Mouse (Mus musculus): Measurements from ENCODE around the gene Prss2.
"Not testable (repeated sequence)": the region's sequence is repeated elsewhere in the genome, so short reads cannot be mapped to it uniquely, and the experiment has no call there.

Gene Prss2

GRCm38 (mm10) chr6:41521487-41521886 lies at the start of gene Prss2:
Gene Prss2 (plus strand): TSS chr6:41521787.
- in situ Hi-C loops (cut with MboI; ENCODE audit: low pct_unique_long_range_greater_than_20kb in 1 of 2, low sequenced_read_pairs in 2 of 2, unreplicated experiment in 1 of 2) = no loop called here

DNA sequence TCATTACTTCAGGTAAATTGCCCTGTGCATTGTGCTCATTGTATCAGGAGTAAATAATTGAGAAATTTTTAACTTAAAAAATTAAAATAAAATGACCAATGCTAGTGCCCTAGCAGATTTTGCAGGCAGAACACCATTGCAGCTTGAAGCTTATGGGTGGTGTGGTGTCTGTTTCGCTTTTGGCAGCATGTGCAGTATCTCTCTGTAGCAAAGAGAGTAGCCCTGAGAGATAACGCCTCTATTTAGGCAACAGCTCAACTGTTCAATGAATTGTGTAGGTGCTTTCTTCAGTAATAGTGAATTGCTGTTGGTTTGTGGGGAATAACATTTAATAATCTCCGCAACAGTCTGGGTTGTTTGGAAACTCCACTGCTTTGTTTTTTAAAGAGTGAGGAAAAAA lies 22.2 kb upstream of the Prss2 start:
- in situ Hi-C loops (cut with MboI; ENCODE audit: low pct_unique_long_range_greater_than_20kb in 1 of 2, low sequenced_read_pairs in 2 of 2, unreplicated experiment in 1 of 2) = no loop called here

GRCm38 (mm10) chr6:41504915-41505314 lies 16.7 kb upstream of the Prss2 start:
- in situ Hi-C loops (cut with MboI; ENCODE audit: low pct_unique_long_range_greater_than_20kb in 1 of 2, low sequenced_read_pairs in 2 of 2, unreplicated experiment in 1 of 2) = no loop called here

- in situ Hi-C loops (cut with MboI; ENCODE audit: low pct_unique_long_range_greater_than_20kb in 1 of 2, low sequenced_read_pairs in 2 of 2, unreplicated experiment in 1 of 2) = no loop called here
Observed at GRCm38 (mm10) chr6:41505323-41505722, 16.3 kb upstream of the Prss2 start.

GRCm38 (mm10) chr6:41518017-41518524 lies 3.5 kb upstream of the Prss2 start:
- in situ Hi-C loops (cut with MboI; ENCODE audit: low pct_unique_long_range_greater_than_20kb in 1 of 2, low sequenced_read_pairs in 2 of 2, unreplicated experiment in 1 of 2) = no loop called here

DNA sequence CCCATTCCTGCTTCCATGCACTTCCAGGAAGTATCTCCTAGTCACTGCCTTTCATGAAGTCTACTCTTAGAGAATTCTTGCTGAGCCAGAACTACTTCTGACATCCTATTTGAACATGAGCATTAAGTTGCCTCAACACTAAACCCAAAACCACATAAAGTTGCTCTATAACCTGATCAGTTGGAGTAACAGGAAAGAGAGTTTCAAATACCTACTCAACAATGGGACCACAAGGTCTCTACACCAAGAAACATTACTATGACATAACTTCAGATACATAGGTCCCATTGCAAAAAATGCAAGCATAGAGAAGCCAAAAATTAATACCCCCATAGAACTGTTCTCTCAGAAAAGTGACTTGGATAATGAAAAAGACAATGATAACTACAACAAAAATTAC lies 4.9 kb downstream of the Prss2 start:
- in situ Hi-C loops (cut with MboI; ENCODE audit: low pct_unique_long_range_greater_than_20kb in 1 of 2, low sequenced_read_pairs in 2 of 2, unreplicated experiment in 1 of 2) = no loop called here

GRCm38 (mm10) chr6:41527402-41527801 lies 5.8 kb downstream of the Prss2 start:
- in situ Hi-C loops (cut with MboI; ENCODE audit: low pct_unique_long_range_greater_than_20kb in 1 of 2, low sequenced_read_pairs in 2 of 2, unreplicated experiment in 1 of 2) = no loop called here

- in situ Hi-C loops (cut with MboI; ENCODE audit: low pct_unique_long_range_greater_than_20kb in 1 of 2, low sequenced_read_pairs in 2 of 2, unreplicated experiment in 1 of 2) = not testable (repeated sequence)
Observed at GRCm38 (mm10) chr6:41529987-41530386, 8.4 kb downstream of the Prss2 start.

DNA sequence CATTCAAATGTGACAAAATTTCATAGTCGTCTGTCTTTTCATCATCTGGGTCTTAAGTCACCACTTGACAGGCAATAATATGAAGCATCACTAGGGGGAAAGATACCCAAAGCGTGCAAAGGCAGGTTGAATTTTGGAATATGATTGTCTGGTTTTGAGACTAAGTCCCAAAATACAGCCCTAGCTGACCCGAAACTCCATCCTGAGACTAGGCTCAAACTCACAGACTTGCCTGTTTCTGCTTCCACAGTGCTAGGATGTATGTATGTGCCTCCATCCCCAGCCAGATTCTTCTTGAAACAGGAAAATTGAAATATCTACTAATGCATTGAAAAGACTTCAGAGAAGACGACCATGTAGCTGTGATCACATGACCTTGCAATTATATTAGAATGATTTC lies 10.6 kb downstream of the Prss2 start:
- in situ Hi-C loops (cut with MboI; ENCODE audit: low pct_unique_long_range_greater_than_20kb in 1 of 2, low sequenced_read_pairs in 2 of 2, unreplicated experiment in 1 of 2) = no loop called here

DNA sequence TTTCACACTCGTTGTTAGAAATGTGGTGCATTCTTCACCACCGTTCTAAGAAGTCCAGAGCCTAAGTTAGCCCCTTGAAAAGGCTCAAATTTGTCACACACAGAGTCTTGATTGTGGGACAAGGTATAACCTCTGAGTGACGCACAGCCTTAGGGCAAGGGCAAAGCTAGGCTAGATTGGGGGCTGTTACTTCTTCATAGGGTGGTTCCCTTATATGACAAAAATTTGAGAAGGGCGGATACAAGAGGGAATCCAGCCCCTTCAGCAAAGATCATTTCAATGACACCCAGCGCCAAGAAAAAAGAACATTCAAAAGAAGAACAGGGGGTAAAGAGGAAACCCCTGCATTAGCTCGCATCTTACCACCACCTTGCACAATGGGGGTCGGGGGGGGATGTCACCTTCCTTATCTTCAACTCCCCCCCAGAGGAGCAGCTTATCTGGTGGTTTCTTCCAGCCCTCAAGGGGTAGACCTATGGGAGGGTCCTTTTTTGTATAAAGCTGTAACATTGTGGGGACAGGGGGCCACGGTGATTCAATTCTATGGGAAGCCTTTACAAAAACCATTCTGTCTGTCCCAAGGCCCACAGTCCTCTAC lies 11.2 kb downstream of the Prss2 start:
- in situ Hi-C loops (cut with MboI; ENCODE audit: low pct_unique_long_range_greater_than_20kb in 1 of 2, low sequenced_read_pairs in 2 of 2, unreplicated experiment in 1 of 2) = no loop called here

- in situ Hi-C loops (cut with MboI; ENCODE audit: low pct_unique_long_range_greater_than_20kb in 1 of 2, low sequenced_read_pairs in 2 of 2, unreplicated experiment in 1 of 2) = no loop called here
Observed at GRCm38 (mm10) chr6:41537376-41537775, 15.8 kb downstream of the Prss2 start.

DNA sequence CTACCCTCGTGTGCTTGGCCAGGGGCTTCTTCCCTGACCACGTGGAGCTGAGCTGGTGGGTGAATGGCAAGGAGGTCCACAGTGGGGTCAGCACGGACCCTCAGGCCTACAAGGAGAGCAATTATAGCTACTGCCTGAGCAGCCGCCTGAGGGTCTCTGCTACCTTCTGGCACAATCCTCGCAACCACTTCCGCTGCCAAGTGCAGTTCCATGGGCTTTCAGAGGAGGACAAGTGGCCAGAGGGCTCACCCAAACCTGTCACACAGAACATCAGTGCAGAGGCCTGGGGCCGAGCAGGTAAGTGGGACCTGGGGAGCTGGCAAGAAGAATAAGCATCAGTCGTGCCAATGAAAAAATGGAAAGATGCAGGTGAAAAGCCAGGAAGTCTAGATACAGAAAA lies 16.7 kb downstream of the Prss2 start:
- in situ Hi-C loops (cut with MboI; ENCODE audit: low pct_unique_long_range_greater_than_20kb in 1 of 2, low sequenced_read_pairs in 2 of 2, unreplicated experiment in 1 of 2) = not testable (repeated sequence)

- in situ Hi-C loops (cut with MboI; ENCODE audit: low pct_unique_long_range_greater_than_20kb in 1 of 2, low sequenced_read_pairs in 2 of 2, unreplicated experiment in 1 of 2) = no loop called here
Observed at GRCm38 (mm10) chr6:41540746-41541145, 19.2 kb downstream of the Prss2 start.

GRCm38 (mm10) chr6:41541746-41542145 lies 20.2 kb downstream of the Prss2 start:
- in situ Hi-C loops (cut with MboI; ENCODE audit: low pct_unique_long_range_greater_than_20kb in 1 of 2, low sequenced_read_pairs in 2 of 2, unreplicated experiment in 1 of 2) = no loop called here

GRCm38 (mm10) chr6:41542983-41543382 lies 21.4 kb downstream of the Prss2 start:
- in situ Hi-C loops (cut with MboI; ENCODE audit: low pct_unique_long_range_greater_than_20kb in 1 of 2, low sequenced_read_pairs in 2 of 2, unreplicated experiment in 1 of 2) = no loop called here

DNA sequence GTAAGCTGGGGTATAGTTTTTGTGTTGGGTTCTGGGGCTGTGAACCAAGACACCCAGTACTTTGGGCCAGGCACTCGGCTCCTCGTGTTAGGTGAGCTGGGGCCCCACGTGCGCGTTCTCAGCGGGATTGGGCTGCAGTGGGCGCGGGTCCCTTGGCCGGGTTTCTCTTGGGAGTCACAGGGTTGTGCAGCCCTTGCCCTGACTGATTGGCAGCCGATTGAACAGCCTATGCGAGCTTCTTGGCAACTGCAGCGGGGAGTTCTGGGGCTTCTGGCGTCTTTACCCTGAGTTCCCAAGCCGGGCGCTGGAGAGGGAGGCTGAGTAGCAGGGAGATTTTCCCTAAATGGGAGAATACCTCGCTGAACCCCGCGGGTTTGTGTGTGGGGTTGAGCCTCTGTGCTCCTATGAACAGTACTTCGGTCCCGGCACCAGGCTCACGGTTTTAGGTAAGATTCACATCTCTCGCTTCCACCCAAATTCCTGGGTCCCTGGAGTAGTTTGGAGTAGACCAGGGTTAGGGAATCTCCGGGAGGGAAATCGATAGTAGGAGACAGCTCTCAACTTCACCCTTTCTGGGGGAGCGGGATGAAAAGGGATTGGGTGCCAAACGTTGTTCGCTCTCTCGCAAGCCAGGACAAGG lies 21.9 kb downstream of the Prss2 start:
- in situ Hi-C loops (cut with MboI; ENCODE audit: low pct_unique_long_range_greater_than_20kb in 1 of 2, low sequenced_read_pairs in 2 of 2, unreplicated experiment in 1 of 2) = no loop called here

DNA sequence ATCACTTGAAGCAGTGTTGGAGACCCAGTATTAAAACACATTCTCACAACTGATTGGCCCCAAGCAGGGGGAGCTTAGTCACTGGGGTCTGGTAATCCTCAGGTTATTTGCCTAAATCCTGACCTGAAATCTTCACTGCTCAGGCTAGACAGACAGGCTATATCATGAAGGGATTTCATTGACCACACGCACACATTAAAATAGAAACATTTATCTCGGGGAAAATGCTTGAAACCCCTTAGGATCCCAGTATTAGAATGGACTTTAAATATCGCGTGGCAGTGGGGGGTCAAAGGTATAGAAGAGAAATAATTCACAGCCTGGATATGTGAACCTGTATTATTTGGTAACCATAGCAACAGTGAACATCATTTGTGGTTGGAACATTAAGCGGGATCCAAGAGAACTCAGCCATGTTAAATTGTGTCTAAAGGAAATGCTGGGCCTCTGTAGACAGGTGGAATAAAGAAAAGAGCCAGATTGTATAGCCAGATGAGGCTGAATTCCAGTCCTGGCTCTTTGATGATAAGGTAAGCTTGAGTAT lies 22.9 kb downstream of the Prss2 start:
- in situ Hi-C loops (cut with MboI; ENCODE audit: low pct_unique_long_range_greater_than_20kb in 1 of 2, low sequenced_read_pairs in 2 of 2, unreplicated experiment in 1 of 2) = no loop called here

DNA sequence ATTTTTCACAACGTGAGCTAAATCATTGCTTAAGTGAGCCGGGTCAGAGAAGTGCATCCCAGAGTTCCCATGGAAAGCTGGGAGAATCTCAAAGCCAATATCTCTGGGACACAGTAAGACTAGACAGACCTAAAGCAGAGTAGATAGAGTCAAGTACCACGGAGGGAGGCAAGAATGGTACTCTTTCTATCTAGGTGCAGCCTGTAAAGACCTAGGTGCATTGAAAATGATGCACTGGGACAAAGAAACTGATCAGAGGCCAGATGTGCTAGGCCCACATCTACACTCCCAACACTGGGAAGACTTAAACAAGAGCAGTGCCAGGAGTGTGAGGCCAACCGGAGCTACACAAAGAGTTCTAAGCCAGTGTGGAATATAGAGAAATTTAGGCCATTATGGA lies 23.7 kb downstream of the Prss2 start:
- in situ Hi-C loops (cut with MboI; ENCODE audit: low pct_unique_long_range_greater_than_20kb in 1 of 2, low sequenced_read_pairs in 2 of 2, unreplicated experiment in 1 of 2) = no loop called here

DNA sequence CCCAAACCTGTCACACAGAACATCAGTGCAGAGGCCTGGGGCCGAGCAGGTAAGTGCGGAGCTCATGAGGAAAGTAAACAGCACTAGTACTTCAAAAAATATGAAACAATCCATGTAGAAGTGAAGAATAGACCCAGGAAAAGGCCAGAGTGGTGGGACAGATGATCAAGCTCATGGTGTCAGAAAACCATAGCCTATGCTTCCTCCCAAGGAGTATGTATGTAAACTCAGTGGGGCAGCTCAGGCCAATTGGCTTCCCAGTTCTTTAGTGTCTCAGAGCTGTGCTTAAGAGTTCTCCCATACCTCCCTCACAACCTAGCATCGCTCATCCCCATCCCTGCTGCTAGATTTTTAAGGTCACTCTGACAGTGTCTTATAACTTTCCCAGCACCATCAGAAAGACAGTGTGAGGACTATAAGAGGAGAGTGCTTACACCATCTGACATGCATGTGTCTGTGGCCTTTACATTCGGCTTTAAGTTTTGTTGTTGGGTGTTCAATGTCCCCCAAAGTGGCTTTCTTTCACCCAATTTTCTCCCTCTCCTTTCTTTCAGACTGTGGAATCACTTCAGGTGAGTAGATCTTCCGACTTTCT lies 25.6 kb downstream of the Prss2 start:
- in situ Hi-C loops (cut with MboI; ENCODE audit: low pct_unique_long_range_greater_than_20kb in 1 of 2, low sequenced_read_pairs in 2 of 2, unreplicated experiment in 1 of 2) = no loop called here

- in situ Hi-C loops (cut with MboI; ENCODE audit: low pct_unique_long_range_greater_than_20kb in 1 of 2, low sequenced_read_pairs in 2 of 2, unreplicated experiment in 1 of 2) = no loop called here
Observed at GRCm38 (mm10) chr6:41548286-41548685, 26.7 kb downstream of the Prss2 start.
